Mouse (Mus musculus) G1E (cell line): Measurements from ENCODE around the gene Mtrex.

ENCODE experiments used
- CTCF ChIP-seq: IDR thresholded peaks from 2 replicates; pipeline ENCODE4 v1.5.1; 2012; ENCODE audit warnings: low read depth, low read length, inconsistent platforms, mixed read lengths
- GATA1 ChIP-seq: IDR thresholded peaks from 2 replicates; pipeline ENCODE4 v1.6.1; 2012; ENCODE audit warnings: borderline replicate concordance, low read length, inconsistent platforms, mixed read lengths

DNA sequence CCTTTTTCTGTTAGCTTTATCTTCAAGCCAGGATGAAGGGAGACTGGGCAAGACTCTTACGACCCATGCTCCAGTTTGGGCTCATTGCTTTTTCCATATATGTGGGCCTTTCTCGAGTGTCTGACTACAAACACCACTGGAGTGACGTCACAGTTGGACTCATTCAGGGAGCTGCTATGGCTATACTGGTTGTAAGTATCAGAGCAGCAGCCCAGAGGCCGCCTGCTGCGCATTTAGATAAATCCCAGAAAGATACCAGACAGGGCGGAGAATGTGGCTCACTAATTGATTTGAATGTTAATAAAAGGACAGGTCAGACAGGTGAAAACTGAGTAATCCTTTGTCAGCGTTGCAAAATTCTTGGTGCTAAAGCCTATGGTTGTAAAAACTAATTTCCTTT, 60.4 kb downstream of the Mtrex start:
- no peak for TF ChIP-seq CTCF
- TF ChIP-seq GATA1, result no peak
